Mouse (Mus musculus) forebrain, embryonic 15.5 days (tissue): ENCODE measurements around the gene Decr2. TPM values are rescaled to one million over a fixed set of nuclear protein-coding genes. Genes with fewer than 3 reads are reported as not detected.
"Not testable (repeated sequence)": the region's sequence is repeated elsewhere in the genome, so short reads cannot be mapped to it uniquely, and the experiment has no call there.

Experiments
- ATAC-seq: fragments of 200-750 bp; cut with Nextera tagmentation; replicated peaks from 2 replicates; pipeline ENCODE4 v1.8.0; 2017; ENCODE audit warnings: mild to moderate bottlenecking, moderate TSS enrichment, moderate library complexity
- H3K27ac ChIP-seq: fragments of 300-500 bp; sonication (generic); replicated peaks from 2 replicates; pipeline ENCODE4 v1.5.1; 2015; ENCODE audit warnings: mild to moderate bottlenecking, inconsistent platforms
- H3K27me3 ChIP-seq: fragments of 300-500 bp; sonication (generic); 2 replicates; pipeline ENCODE4 v1.6.1; 2015; ENCODE audit warnings: inconsistent platforms
- H3K36me3 ChIP-seq: fragments of 300-500 bp; sonication (generic); 2 replicates; pipeline ENCODE4 v1.6.1; 2015; ENCODE audit warnings: mild to moderate bottlenecking, inconsistent platforms
- H3K4me1 ChIP-seq: fragments of 300-500 bp; sonication (generic); 2 replicates; pipeline ENCODE4 v1.6.1; 2015; ENCODE audit warnings: inconsistent platforms
- H3K4me2 ChIP-seq: fragments of 300-500 bp; sonication (generic); replicated peaks from 2 replicates; pipeline ENCODE4 v1.6.1; 2015; ENCODE audit warnings: mild to moderate bottlenecking, inconsistent platforms
- H3K4me3 ChIP-seq: fragments of 300-500 bp; sonication (generic); 2 replicates; pipeline ENCODE4 v1.5.1; 2015; ENCODE audit warnings: mild to moderate bottlenecking, inconsistent platforms
- H3K9ac ChIP-seq: fragments of 300-500 bp; sonication (generic); replicated peaks from 2 replicates; pipeline ENCODE4 v1.6.1; 2015; ENCODE audit warnings: mild to moderate bottlenecking, inconsistent platforms
- H3K9me3 ChIP-seq: fragments of 300-500 bp; sonication (generic); 2 replicates; pipeline ENCODE4 v1.6.1; 2016; ENCODE audit warnings: inconsistent platforms
- WGBS: fragments of 180-500 bp; shearing (Covaris S2); methylation state at CpG from one replicate; pipeline ENCODE4 v1.1.7; 2015; ENCODE audit warnings: mixed read lengths; 5-methylcytosine and 5-hydroxymethylcytosine counted together
- polyA plus RNA-seq: library from polyadenylated mRNA; unstranded; fragments of >200 nt; fragmentation: Nextera tagmentation; extraction: Ambion mirVana; gene quantifications from 2 replicates; pipeline ENCODE4 v1.2.1, GENCODE M21; 2015

Gene Decr2
- polyA plus RNA-seq, 1 experiment from 2014 or later, result 29.1 TPM

DNA sequence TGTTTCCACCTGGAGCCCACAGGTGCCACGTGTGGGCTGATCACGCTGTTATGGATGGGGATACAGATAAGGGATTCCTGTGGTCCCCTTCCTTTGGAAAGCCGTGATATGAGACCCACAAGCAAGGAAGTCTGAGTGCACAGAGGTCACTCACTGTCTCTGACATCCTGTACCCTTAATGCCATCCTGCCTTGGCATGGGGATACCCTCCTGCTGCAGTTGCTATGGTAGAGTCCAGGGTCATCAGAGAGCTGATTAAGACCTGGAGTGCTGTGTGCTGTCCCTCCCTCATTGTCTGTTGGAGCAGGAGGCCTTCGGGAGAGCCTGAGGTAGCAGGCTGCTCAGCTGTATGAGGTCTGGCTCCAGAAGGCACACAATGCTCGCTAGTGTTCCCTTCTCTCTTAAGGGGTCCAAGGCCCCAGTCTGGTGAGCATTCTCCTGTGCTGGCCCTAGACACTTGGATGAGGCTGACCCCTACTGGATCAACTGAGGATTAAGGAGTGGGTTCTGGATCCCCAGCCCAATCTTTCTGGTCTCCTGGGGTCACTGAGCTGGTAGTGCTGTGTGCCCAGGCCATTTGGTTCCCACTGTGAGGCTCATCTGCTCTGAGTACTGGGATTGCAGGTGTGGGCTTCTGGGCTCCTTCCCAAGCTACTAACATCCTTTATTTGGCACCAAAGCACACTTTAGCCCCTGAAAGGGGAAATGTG, 32.4 kb upstream of the Decr2 start:
- no peak overlapping the region for H3K4me2 ChIP-seq
- peaks cover 19% of the 10 kb centered on the region for H3K4me1 ChIP-seq
- no peaks in the 10 kb centered on the region for H3K9me3 ChIP-seq
- no peak overlapping the region for H3K4me3 ChIP-seq
- H3K36me3 ChIP-seq, result peaks cover 21% of the 10 kb centered on the region
- WGBS, result 52% methylated on average over 5 of the region's 5 CpGs
- H3K27me3 ChIP-seq, result no peaks in the 10 kb centered on the region
- peak; percentile 39 for ATAC-seq
- no peak overlapping the region for H3K27ac ChIP-seq
- no peak overlapping the region for H3K9ac ChIP-seq

DNA sequence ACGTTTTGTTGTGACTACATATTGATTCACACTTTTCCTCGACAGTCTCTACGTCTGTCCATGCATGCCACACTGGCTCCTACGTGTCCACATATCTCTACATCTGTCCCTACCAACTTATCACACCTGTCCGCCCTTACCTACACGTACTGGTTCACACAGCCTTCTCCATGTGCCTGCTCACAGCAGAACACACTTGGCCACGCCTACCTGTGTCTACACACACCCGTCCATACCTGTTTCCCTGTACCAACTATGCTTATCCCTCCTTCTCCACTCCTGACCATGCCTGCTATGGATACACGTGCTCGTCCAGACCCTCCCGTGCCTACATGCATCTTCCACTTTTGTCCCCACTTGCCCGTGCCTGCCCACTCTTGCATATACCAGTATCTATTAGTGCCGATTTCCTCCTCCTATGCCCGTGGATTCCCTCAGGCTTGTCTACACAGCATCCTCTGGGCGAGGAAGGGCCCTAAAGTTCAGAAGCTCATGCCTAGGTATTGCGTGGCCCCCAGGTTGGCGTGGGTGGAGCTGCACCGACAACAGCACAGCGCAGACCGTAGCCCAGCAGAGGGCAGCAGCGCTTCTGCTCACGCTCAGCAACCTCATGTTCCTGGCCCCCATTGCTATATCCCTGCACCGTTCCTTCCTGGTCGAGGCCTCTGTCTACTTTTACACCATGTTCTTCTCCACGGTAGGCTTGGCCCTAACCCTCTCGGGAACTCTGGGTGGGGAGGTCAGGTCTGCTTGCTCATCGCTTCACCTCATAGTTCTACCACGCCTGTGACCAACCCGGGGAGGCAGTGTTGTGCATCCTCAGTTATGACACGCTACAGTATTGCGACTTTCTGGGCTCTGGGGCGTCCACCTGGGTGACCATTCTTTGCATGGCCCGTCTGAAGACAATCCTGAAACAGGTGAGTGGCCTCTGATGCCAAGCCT, 29.9 kb upstream of the Decr2 start:
- no peak overlapping the region for H3K9ac ChIP-seq
- ATAC-seq, result no peak
- no peaks in the 10 kb centered on the region for H3K9me3 ChIP-seq
- H3K36me3 ChIP-seq, result no peaks in the 10 kb centered on the region
- peaks cover 16% of the 10 kb centered on the region for H3K4me1 ChIP-seq
- no peak overlapping the region for H3K27ac ChIP-seq
- WGBS, result 49% methylated on average over 33 of the region's 33 CpGs
- H3K4me2 ChIP-seq, result no peak overlapping the region
- H3K4me3 ChIP-seq, result no peak overlapping the region
- H3K27me3 ChIP-seq, result peaks cover 10% of the 10 kb centered on the region

DNA sequence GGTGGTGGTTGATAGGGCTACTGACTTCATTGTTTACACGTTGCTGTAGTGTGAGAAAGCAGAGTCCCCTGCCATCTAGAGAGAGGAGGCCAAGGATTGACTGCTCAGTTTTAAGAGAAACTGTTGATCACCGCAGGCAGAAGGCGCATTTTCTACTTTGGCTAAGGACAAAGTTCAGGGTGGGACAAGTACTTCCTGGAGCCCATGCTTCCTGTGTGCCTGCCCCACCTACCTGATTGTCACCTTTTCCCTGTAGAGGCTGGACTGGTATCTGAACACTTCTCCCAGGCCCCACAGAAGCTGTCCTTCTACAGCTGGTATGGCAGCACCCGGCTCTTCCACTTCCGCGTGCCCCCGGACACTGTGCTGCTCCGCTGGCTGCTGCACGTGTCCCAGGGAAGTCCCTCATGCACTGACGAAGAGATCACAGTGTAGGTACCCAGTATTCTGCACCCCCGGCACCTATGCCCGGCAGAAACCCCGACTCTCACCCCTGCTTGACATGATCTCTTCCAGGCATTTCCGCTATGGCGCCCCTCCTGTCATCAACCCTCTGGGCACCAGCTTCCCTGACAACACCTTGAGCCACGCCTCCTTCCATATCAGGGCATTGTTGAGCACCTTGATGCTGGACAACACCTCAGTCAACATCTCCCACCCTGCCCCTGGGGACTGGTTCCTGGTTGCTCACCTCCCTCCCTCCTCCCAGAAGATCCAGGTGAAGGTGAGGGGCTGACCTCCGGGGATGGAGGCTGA, 26.5 kb upstream of the Decr2 start:
- no peak for ATAC-seq
- peaks cover 6% of the 10 kb centered on the region for H3K4me1 ChIP-seq
- H3K27me3 ChIP-seq, result peaks cover 25% of the 10 kb centered on the region
- no peak overlapping the region for H3K27ac ChIP-seq
- no peaks in the 10 kb centered on the region for H3K9me3 ChIP-seq
- H3K9ac ChIP-seq, result no peak overlapping the region
- H3K4me2 ChIP-seq, result no peak overlapping the region
- 83% methylated on average over 17 of the region's 17 CpGs for WGBS
- no peaks in the 10 kb centered on the region for H3K36me3 ChIP-seq
- no peak overlapping the region for H3K4me3 ChIP-seq

DNA sequence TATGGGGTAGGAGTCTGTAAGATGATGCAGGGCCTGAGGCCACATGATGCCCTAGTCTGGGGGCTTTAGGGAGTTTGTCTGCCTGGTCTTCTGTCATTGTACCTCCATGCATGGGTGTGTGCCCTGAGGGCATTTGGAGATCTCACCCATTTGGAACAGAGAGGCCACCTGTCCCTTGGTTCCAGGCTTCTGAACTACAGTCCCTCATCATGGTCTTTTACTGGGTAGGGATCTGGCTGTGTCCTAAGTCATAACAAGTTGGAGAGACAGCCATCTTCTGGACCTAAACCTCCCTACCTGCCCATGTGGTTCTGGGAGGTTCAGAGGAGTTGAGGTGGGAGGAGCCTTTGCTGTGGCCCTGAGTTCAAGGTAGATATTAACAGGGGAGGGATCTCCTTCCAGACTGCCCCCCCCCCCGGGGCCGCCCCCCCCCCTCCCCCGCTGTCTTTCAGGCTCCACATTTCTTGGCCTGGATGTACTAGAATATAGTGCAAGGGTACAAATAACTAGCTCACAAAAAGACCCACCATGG, 25.9 kb upstream of the Decr2 start:
- Histone ChIP-seq H3K4me3 (no peak overlapping the region), H3K9me3 (no peaks in the 10 kb centered on the region), H3K27ac (no peak overlapping the region), H3K36me3 (no peaks in the 10 kb centered on the region), H3K27me3 (peaks cover 26% of the 10 kb centered on the region), H3K4me1 (peaks cover 6% of the 10 kb centered on the region), H3K4me2 (no peak overlapping the region), H3K9ac (no peak overlapping the region)
- WGBS, result 43% methylated on average over 1 of the region's 3 CpGs
- no peak for ATAC-seq

DNA sequence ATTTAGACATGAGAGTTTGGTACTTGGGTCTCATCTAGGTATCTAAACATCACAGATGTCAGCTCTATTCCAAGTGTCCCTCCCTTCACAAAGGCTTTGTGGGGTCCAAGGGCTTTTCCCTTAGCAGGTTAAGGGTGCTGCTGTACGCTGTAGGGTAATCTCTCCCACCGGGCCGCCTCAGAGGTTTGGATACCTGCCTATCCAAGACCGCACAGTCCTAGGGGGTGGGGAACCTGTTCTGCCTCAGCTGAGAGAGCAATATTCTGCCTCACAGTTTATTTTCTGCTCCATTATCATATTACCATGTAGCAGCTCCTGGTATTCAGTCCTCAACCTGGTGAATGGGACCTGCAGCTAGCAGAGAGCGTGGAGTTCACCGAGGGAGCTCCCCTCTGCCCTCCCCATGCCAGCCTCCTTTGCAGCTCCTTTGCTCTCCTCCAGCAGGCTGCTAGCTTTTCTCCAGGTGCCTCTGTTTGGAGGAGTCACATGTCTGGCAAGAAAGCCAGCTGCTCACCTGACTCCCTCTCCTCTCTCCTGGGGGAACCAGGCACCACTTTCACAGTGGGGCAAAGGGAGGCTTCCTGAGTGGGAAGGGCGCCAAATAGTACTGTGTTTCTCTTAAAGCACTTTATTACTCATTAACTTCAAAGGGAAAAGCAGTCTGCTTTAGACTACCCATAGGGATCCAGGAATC, 25.2 kb upstream of the Decr2 start:
- Histone ChIP-seq H3K27ac (no peak overlapping the region), H3K9ac (no peak overlapping the region), H3K4me2 (no peak overlapping the region), H3K36me3 (no peaks in the 10 kb centered on the region), H3K4me3 (no peak overlapping the region), H3K27me3 (peaks cover 29% of the 10 kb centered on the region), H3K4me1 (peaks cover 6% of the 10 kb centered on the region), H3K9me3 (no peaks in the 10 kb centered on the region)
- no peak for ATAC-seq
- 85% methylated on average over 7 of the region's 7 CpGs for WGBS

DNA sequence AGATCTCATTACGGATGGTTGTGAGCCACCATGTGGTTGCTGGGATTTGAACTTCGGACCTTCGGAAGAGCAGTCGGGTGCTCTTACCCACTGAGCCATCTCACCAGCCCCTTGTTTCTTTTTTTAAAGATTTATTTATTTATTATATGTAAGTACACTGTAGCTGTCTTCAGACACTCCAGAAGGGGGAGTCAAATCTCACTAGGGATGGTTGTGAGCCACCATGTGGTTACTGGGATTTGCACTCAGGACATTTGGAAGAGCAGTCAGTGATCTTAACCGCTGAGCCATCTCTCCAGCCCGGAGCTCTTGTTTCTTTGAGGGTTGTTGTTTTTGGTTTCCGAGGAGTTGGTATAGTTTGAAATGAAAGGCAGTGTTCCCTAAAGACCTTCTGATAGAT, 24.3 kb upstream of the Decr2 start:
- H3K4me2 ChIP-seq, H3K9me3 ChIP-seq, H3K27ac ChIP-seq, ATAC-seq, H3K9ac ChIP-seq, H3K4me1 ChIP-seq, H3K36me3 ChIP-seq, H3K4me3 ChIP-seq: not testable (repeated sequence)
- peaks cover 29% of the 10 kb centered on the region for H3K27me3 ChIP-seq
- 64% methylated on average over 7 of the region's 7 CpGs for WGBS

DNA sequence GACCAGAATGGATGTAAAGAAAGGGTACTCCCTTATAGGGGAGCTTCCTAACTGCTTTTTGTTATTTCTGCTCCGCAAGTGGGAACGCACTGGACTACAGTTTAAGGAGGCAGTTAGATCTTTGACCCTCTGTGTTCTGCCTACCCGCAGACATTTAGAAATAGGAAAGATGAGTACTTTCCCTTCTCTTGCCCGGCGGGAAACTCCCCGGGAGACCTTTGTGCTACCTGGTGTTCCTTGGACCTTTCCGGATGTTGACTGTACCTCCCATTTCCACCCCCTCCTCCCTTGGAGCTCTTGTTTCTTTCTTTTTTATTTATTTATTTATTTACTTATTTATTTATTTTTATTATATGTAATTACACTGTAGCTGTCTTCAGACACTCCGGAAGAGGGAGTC, 23.9 kb upstream of the Decr2 start:
- H3K9me3 ChIP-seq, result no peaks in the 10 kb centered on the region
- no peak for ATAC-seq
- H3K4me1 ChIP-seq, result peaks cover 6% of the 10 kb centered on the region
- no peaks in the 10 kb centered on the region for H3K36me3 ChIP-seq
- H3K27me3 ChIP-seq, result peaks cover 29% of the 10 kb centered on the region
- peak overlapping the region; percentile 70 for H3K4me2 ChIP-seq
- 12% methylated on average over 8 of the region's 8 CpGs for WGBS
- peak overlapping the region; percentile 58 for H3K4me3 ChIP-seq
- no peak overlapping the region for H3K27ac ChIP-seq
- peak overlapping the region; percentile 79 for H3K9ac ChIP-seq

DNA sequence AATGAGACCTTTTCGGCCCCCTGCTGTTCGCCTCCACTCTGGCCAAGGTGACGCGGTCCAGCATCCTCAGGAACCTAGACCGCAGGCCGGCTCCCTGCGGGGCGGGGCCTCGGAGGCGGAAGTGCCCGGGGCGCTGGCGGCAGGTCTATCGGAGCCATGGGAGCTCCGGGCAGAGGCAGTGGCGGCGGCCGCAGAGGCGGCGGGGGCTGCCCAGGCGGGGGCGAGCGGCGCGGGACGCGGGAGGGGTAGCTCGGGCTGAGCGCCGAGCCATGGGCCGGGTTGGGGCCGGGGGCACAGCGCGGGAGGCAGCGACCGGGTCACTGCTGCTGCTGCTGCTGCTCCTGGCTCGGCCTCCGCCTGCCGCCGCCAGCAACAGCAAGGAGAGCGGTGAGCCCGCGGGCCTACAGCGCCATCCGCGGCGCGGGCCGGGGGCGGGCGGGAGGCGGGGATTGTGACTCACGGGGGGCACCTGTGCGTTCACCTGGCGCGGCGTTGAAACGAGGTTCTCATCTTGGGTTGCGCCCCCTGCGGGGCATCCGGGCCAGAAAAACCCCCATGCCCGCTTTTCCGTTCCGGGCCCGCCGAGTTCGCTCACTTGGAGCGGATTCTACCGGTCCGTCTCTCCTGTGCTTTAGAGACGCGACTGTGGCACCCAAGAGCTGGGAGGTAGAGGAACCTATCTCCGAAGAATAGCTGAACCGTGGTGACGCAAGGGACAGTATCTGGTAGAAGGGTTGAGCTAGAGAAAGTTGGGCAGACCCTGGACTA, 23.2 kb upstream of the Decr2 start, which contains the start of gene Tmem8:
Gene Tmem8 (plus strand): TSS at position 119 of the 768 bp plus-strand sequence.
- Histone ChIP-seq H3K27me3 (peaks cover 29% of the 10 kb centered on the region), H3K4me1 (peaks cover 6% of the 10 kb centered on the region), H3K27ac (no peak within 1 kb of the TSS), H3K9me3 (no peaks in the 10 kb centered on the region), H3K4me2 (peak within 1 kb of the TSS; percentile 70), H3K4me3 (peak within 1 kb of the TSS; percentile 58), H3K9ac (peak within 1 kb of the TSS; percentile 79), H3K36me3 (no peaks in the 10 kb centered on the region)
- peak; percentile 66 for ATAC-seq
- WGBS, result 1% methylated on average over 63 of the region's 75 CpGs

DNA sequence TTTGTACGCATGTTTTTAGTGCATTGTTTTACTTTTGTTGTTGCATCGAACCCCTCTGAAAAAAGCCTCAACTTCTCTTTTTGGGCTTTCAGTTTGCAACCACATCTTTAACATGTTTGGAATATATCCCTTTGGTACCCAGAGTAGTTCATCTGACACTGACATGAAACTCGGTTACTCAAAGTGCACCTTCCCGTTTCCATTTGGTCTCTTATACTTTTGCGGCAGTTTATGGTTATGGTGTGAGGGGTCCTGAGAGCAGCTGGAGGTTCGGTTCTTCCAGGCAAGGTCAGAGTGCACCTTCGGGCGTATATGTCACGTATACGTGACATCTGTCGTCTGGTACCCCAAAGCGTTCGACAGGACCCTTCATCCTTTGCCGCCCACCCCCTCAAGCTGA, 22.6 kb upstream of the Decr2 start:
- H3K9me3 ChIP-seq, result no peaks in the 10 kb centered on the region
- H3K9ac ChIP-seq, result peak overlapping the region; percentile 79
- peak overlapping the region; percentile 58 for H3K4me3 ChIP-seq
- H3K27ac ChIP-seq, result no peak overlapping the region
- 18% methylated on average over 14 of the region's 14 CpGs for WGBS
- H3K4me1 ChIP-seq, result peaks cover 6% of the 10 kb centered on the region
- H3K36me3 ChIP-seq, result no peaks in the 10 kb centered on the region
- peak overlapping the region; percentile 70 for H3K4me2 ChIP-seq
- 0 out of 2 replicates have a peak, but pooled peaks have one; percentile 4 for ATAC-seq
- peaks cover 29% of the 10 kb centered on the region for H3K27me3 ChIP-seq

DNA sequence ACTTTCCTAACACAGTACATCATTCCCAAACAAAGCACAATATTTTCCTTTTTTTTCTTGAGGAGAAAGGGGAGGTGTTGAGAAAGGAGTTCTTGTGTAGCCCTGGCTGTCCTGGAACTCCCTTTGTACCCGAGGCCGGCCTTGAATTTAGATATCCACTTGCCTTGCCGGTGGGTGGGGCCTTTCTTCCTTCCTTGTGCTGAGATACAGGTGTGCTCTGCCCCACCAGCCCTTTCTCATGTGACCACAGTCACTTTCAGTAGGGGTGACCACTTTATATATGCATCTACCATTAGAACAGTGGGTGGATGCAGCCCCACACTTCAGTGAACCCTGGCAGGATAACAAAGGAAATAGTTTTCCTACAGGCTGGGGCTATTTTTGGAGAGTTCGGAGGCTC, 21.6 kb upstream of the Decr2 start:
- peaks cover 29% of the 10 kb centered on the region for H3K27me3 ChIP-seq

DNA sequence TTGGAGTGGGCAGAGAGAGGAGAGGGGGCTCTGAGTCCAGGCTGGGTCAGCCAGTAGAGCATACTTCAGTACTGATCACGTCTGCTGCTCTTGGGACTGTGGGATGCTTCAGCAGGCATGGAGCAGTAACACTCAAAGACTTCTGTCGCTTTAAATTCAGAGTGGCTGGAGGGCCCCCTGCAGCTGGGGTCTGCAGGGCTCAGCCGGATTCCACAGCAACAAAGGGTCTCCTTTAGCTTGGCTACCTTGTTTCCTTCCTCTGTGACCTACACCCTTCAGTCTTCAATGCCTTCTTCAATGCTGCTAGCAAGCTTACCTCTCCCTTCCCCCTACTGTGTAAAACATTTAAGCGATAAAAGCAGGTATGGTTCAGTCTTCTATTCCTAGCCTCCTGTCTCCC, 20.9 kb upstream of the Decr2 start:
- no peak for ATAC-seq
- no peak overlapping the region for H3K9ac ChIP-seq
- peaks cover 29% of the 10 kb centered on the region for H3K27me3 ChIP-seq
- no peak overlapping the region for H3K27ac ChIP-seq
- WGBS, result under 1% methylated on average over 4 of the region's 4 CpGs
- H3K4me1 ChIP-seq, result peaks cover 6% of the 10 kb centered on the region
- no peak overlapping the region for H3K4me2 ChIP-seq
- H3K4me3 ChIP-seq, result no peak overlapping the region
- no peaks in the 10 kb centered on the region for H3K36me3 ChIP-seq
- H3K9me3 ChIP-seq, result no peaks in the 10 kb centered on the region

More for the DNA sequence above, 21.6 kb upstream of the Decr2 start:
- no peak for ATAC-seq
- Histone ChIP-seq H3K4me3 (no peak overlapping the region), H3K36me3 (no peaks in the 10 kb centered on the region), H3K27ac (no peak overlapping the region), H3K9ac (no peak overlapping the region), H3K4me2 (no peak overlapping the region), H3K4me1 (peaks cover 6% of the 10 kb centered on the region), H3K9me3 (no peaks in the 10 kb centered on the region)
- WGBS, result 23% methylated on average over 4 of the region's 4 CpGs
